Mouse (Mus musculus) ES-E14 (cell line): ENCODE data around the gene Mrgprd. TPM values are rescaled to one million over a fixed set of nuclear protein-coding genes. Genes with fewer than 3 reads are reported as not detected.

ENCODE experiments used
- DNase-seq: peaks from one replicate; pipeline ENCODE4 v3.0.0-alpha.2; 2013; ENCODE audit warnings: low read depth, low spot score
- H3K27ac ChIP-seq: 2 replicates; pipeline ENCODE4 v1.5.1; 2012; ENCODE audit warnings: low read depth, mild to moderate bottlenecking, low read length, moderate library complexity, mixed read lengths; ENCODE audit not compliant: poor library complexity, insufficient read depth, severe bottlenecking
- H3K36me3 ChIP-seq: 2 replicates; pipeline ENCODE4 v1.6.1; 2012; ENCODE audit warnings: mild to moderate bottlenecking, low read length, moderate library complexity, mixed read lengths; ENCODE audit not compliant: control insufficient read depth, poor library complexity, insufficient read depth, severe bottlenecking
- H3K4me1 ChIP-seq, 2 experiments: fragments of 150-350 bp in 1 of 2; sonication (generic) in 1 of 2; 2 replicates each; pipeline ENCODE4 v1.6.1; 2012; ENCODE audit warnings: low read length in 2 of 2, mild to moderate bottlenecking in 1 of 2, mixed read lengths in 1 of 2; ENCODE audit not compliant: control insufficient read depth in 2 of 2, insufficient read depth in 2 of 2, poor library complexity in 1 of 2
- H3K4me3 ChIP-seq, 2 experiments: fragments of 150-350 bp in 1 of 2; sonication (generic) in 1 of 2; 2 replicates each; pipeline ENCODE4 v1.5.1; 2012; ENCODE audit warnings: low read length in 2 of 2, low read depth in 1 of 2, mild to moderate bottlenecking in 1 of 2, mixed read lengths in 1 of 2; ENCODE audit not compliant: insufficient read depth in 1 of 2, poor library complexity in 1 of 2, severe bottlenecking in 1 of 2
- H3K9ac ChIP-seq: 2 replicates; pipeline ENCODE4 v1.6.1; 2012; ENCODE audit warnings: low read depth, mild to moderate bottlenecking, low read length, mixed read lengths; ENCODE audit not compliant: poor library complexity, insufficient read depth, severe bottlenecking
- H3K9me3 ChIP-seq: fragments of 150-350 bp; sonication (generic); 2 replicates; pipeline ENCODE4 v1.6.1; 2012; ENCODE audit warnings: low read depth, mild to moderate bottlenecking, low read length; ENCODE audit not compliant: control insufficient read depth, insufficient read depth
- CHD2 ChIP-seq: IDR thresholded peaks from 2 replicates; pipeline ENCODE4 v1.6.1; 2014; ENCODE audit warnings: mild to moderate bottlenecking, low read depth, low read length, inconsistent platforms
- HCFC1 ChIP-seq: IDR thresholded peaks from 2 replicates; pipeline ENCODE4 v1.6.1; 2012; ENCODE audit warnings: low read length, inconsistent platforms, borderline replicate concordance; ENCODE audit not compliant: insufficient read depth
- MAFK ChIP-seq: IDR thresholded peaks from 2 replicates; pipeline ENCODE4 v1.6.1; 2014; ENCODE audit warnings: mild to moderate bottlenecking, low read depth, low read length, inconsistent platforms; ENCODE audit not compliant: insufficient read depth
- ZC3H11A ChIP-seq: IDR thresholded peaks from 2 replicates; pipeline ENCODE4 v1.6.1; 2012; ENCODE audit warnings: low read depth, mild to moderate bottlenecking, inconsistent platforms, low read length, borderline replicate concordance
- ZNF384 ChIP-seq: IDR thresholded peaks from 2 replicates; pipeline ENCODE4 v1.6.1; 2012; ENCODE audit warnings: low read depth, low read length, inconsistent platforms
- in situ Hi-C, 2 experiments: fragments of 600-800 bp; cut with MboI; formaldehyde crosslinking; loops; one replicate each; pipeline ENCODE4 v1.15.1; 2025; ENCODE audit warnings: low sequenced_read_pairs in 2 of 2, inconsistent platforms in 1 of 2; ENCODE audit not compliant: unreplicated experiment in 2 of 2
- total RNA-seq: library from RNA; depleted of rRNA; stranded (reverse); fragments of 300-350 nt; gene quantifications from 2 replicates; pipeline ENCODE4 v1.2.3, GENCODE M21; 2012; rRNA removed

The Mrgprd gene
- total RNA-seq: 0.09 TPM in 1 of 2 replicates, not detected in the other

DNA sequence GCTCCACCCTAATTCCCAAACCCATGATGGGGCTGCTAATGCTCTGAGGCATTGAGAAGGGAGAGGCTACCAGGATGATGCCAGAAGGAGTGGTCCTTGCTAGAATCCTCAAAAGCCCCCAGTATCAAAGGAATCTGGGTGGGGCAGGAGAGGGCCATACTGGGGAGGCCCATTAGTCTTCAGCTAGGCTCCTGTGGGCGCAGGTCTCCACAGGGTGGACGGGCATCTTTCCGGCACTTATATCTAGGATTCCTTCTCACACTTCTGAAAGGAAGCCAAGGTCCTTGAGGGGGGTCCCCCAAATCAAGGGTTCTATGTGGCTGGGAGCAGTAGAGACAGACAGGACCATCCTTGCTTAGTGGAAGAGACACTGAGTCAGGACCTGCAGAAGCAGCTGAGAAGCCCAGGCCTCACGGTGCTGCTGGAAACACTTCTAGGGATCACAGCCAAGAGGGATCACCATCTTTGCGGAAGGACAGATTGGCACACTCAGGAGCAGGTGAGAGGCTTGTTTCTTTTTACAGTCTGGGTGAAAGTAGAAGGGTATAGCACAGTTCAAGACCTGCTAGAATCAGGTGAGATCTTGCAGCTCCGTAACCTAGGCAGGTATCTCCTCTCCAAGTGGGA lies at the start of gene Mrgprd:
Gene Mrgprd (plus strand): TSS at position 51 of the 627 bp plus-strand sequence.
- H3K27ac ChIP-seq: no peak within 1 kb of the TSS
- no peak within 1 kb of the TSS for H3K9ac ChIP-seq
- in situ Hi-C loops: no loop called here
- TF ChIP-seq ZNF384 (no peak), HCFC1 (no peak), ZC3H11A (no peak), CHD2 (no peak), MAFK (no peak)
- H3K9me3 ChIP-seq: no peaks in the 10 kb centered on the region
- no peaks in the 10 kb centered on the region for H3K4me1 ChIP-seq
- no peak for DNase-seq
- no peak within 1 kb of the TSS for H3K4me3 ChIP-seq
- no peaks in the 10 kb centered on the region for H3K36me3 ChIP-seq

DNA sequence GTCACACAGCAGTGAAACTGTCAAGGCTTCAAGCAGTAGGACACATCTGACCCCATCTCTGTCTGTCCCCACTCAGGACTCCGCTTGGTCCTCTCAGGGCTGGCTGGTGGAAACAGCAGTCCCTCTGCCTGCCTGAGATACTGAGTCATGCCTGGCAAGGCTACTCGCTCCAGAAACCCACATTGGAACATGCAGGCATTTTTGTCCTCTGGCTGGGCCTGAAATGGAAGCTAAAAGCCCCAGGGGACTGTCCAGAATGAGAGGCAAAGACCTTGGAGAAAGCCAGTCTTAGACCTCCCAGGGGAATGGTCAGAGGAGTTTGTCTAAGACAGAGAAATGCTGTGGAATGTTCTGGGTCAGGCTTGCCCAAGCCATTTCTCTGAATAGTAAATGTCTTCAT lies 48.6 kb upstream of the Mrgprd start:
- Histone ChIP-seq H3K36me3 (peaks cover 15% of the 10 kb centered on the region), H3K27ac (no peak overlapping the region), H3K4me1 (no peaks in the 10 kb centered on the region), H3K9me3 (no peaks in the 10 kb centered on the region), H3K4me3 (no peak overlapping the region), H3K9ac (no peak overlapping the region)
- no peak for DNase-seq
- no peak for TF ChIP-seq HCFC1
- TF ChIP-seq CHD2: no peak
- no peak for TF ChIP-seq MAFK
- TF ChIP-seq ZNF384: no peak
- no peak for TF ChIP-seq ZC3H11A
- in situ Hi-C loops: no loop called here

- no peak overlapping the region for H3K4me3 ChIP-seq
- in situ Hi-C loops: no loop called here
- no peak overlapping the region for H3K9ac ChIP-seq
- H3K27ac ChIP-seq: no peak overlapping the region
- H3K4me1 ChIP-seq: no peaks in the 10 kb centered on the region
- TF ChIP-seq HCFC1 (no peak), CHD2 (no peak), ZC3H11A (no peak), ZNF384 (no peak), MAFK (no peak)
- no peak for DNase-seq
- no peaks in the 10 kb centered on the region for H3K9me3 ChIP-seq
- peaks cover 28% of the 10 kb centered on the region for H3K36me3 ChIP-seq
Observed at GRCm38 (mm10) chr7:145268890-145269289, 45.7 kb upstream of the Mrgprd start.

DNA sequence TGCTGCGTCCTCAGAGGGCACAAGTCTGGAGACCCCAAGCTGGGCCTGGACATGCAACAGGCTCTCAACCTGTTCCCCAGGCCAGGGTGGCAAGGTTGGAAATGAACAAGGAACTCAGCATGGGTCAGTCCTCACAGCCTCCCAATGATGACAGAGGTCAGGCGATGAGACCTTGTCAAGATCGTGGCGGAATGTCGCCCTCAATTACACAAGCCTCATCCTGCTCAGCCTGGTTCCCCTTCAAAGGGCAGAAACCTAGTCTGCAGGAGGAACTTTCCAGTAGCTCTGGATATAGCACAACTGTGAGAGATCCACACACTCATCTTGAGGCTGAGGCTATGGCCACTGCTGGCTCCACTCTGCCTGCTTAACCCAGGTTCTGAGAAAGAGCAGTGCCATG lies 43.7 kb upstream of the Mrgprd start:
- in situ Hi-C loops: no loop called here
- no peaks in the 10 kb centered on the region for H3K4me1 ChIP-seq
- no peaks in the 10 kb centered on the region for H3K9me3 ChIP-seq
- H3K36me3 ChIP-seq: peaks cover 28% of the 10 kb centered on the region
- TF ChIP-seq MAFK (no peak), ZNF384 (no peak), CHD2 (no peak), HCFC1 (no peak), ZC3H11A (no peak)
- DNase-seq: no peak
- no peak overlapping the region for H3K4me3 ChIP-seq
- H3K9ac ChIP-seq: no peak overlapping the region
- H3K27ac ChIP-seq: no peak overlapping the region

- DNase-seq: no peak
- in situ Hi-C loops: no loop called here
- no peaks in the 10 kb centered on the region for H3K4me1 ChIP-seq
- no peaks in the 10 kb centered on the region for H3K9me3 ChIP-seq
- no peak for TF ChIP-seq ZC3H11A
- no peak for TF ChIP-seq ZNF384
- TF ChIP-seq HCFC1: no peak
- no peak for TF ChIP-seq CHD2
- no peak for TF ChIP-seq MAFK
- no peak overlapping the region for H3K4me3 ChIP-seq
- H3K9ac ChIP-seq: no peak overlapping the region
- no peak overlapping the region for H3K27ac ChIP-seq
- peaks cover 44% of the 10 kb centered on the region for H3K36me3 ChIP-seq
Observed at GRCm38 (mm10) chr7:145275488-145275887, 39.1 kb upstream of the Mrgprd start.
